Mouse (Mus musculus) cerebellum, adult 2 months (tissue): ENCODE data around the gene Tdo2. TPM values are rescaled to one million over a fixed set of nuclear protein-coding genes. Genes with fewer than 3 reads are reported as not detected.

ENCODE experiments used
- DNase-seq, 2 experiments: peaks; one replicate each; pipeline ENCODE4 v3.0.0; 2021
- H3K27ac ChIP-seq: fragments of 200-500 bp; 2 replicates; pipeline ENCODE4 v1.5.1; 2012; ENCODE audit warnings: low read length, control low read depth, inconsistent platforms; ENCODE audit not compliant: insufficient read depth
- H3K27me3 ChIP-seq: fragments of 200-500 bp; 2 replicates; pipeline ENCODE4 v1.6.1; 2012; ENCODE audit warnings: inconsistent platforms, mild to moderate bottlenecking, low read length, moderate library complexity; ENCODE audit not compliant: control insufficient read depth, insufficient read depth
- H3K4me1 ChIP-seq: fragments of 200-500 bp; 2 replicates; pipeline ENCODE4 v1.6.1; 2011; ENCODE audit warnings: low read length; ENCODE audit not compliant: control insufficient read depth, insufficient read depth
- H3K4me3 ChIP-seq: fragments of 200-500 bp; replicated peaks from 2 replicates; pipeline ENCODE3; 2011; ENCODE audit warnings: mild to moderate bottlenecking, low read depth, low read length, control low read depth; ENCODE audit not compliant: insufficient read depth
- CTCF ChIP-seq: fragments of 200-500 bp; IDR thresholded peaks from 2 replicates; pipeline ENCODE4 v1.5.1; 2011; ENCODE audit warnings: low read depth, mild to moderate bottlenecking, control low read depth, low read length, moderate library complexity, borderline replicate concordance; ENCODE audit not compliant: insufficient read depth
- POLR2A ChIP-seq: fragments of 200-500 bp; IDR thresholded peaks from 2 replicates; pipeline ENCODE4 v1.6.1; 2011; ENCODE audit warnings: low read length, control low read depth, borderline replicate concordance; ENCODE audit not compliant: insufficient read depth
- WGBS: fragments of 180-500 bp; shearing (Covaris S2); methylation state at CpG from one replicate; pipeline ENCODE4 v1.1.7; 2018; 5-methylcytosine and 5-hydroxymethylcytosine counted together
- polyA plus RNA-seq: library from polyadenylated mRNA; depleted of rRNA; stranded (reverse); fragments of >200 nt; gene quantifications from 2 replicates; pipeline ENCODE4 v1.2.3, GENCODE M21; 2012

The Tdo2 gene
- polyA plus RNA-seq, 1 experiment = 3.2 TPM

GRCm38 (mm10) chr3:81925856-81926255, 50.1 kb downstream of the Tdo2 start:
- no peak for DNase-seq
- H3K27ac ChIP-seq = no peak overlapping the region
- no peaks in the 10 kb centered on the region for H3K27me3 ChIP-seq
- WGBS = 82% methylated on average over 5 of the region's 5 CpGs
- TF ChIP-seq CTCF (no peak), POLR2A (no peak)
- no peak overlapping the region for H3K4me3 ChIP-seq
- no peaks in the 10 kb centered on the region for H3K4me1 ChIP-seq

GRCm38 (mm10) chr3:81924931-81925330, 51.1 kb downstream of the Tdo2 start:
- H3K27ac ChIP-seq = no peak overlapping the region
- no peaks in the 10 kb centered on the region for H3K27me3 ChIP-seq
- peak; percentile 22 to 58 for DNase-seq
- WGBS = 10% methylated on average over 1 of the region's 1 CpGs
- no peak overlapping the region for H3K4me3 ChIP-seq
- TF ChIP-seq CTCF (peak; percentile 41; the same call in 1 of the 2 replicates), POLR2A (no peak)
- no peaks in the 10 kb centered on the region for H3K4me1 ChIP-seq

GRCm38 (mm10) chr3:81922910-81923309, 53.1 kb downstream of the Tdo2 start:
- Histone ChIP-seq H3K27me3 (no peaks in the 10 kb centered on the region), H3K4me3 (no peak overlapping the region), H3K27ac (no peak overlapping the region), H3K4me1 (no peaks in the 10 kb centered on the region)
- DNase-seq = no peak
- no peak for TF ChIP-seq POLR2A
- TF ChIP-seq CTCF = no peak
- 23% methylated on average over 4 of the region's 4 CpGs for WGBS

- no peaks in the 10 kb centered on the region for H3K27me3 ChIP-seq
- no peak for DNase-seq
- no peak for TF ChIP-seq POLR2A
- no peak for TF ChIP-seq CTCF
- 64% methylated on average over 3 of the region's 3 CpGs for WGBS
- no peak overlapping the region for H3K4me3 ChIP-seq
- H3K27ac ChIP-seq = no peak overlapping the region
- H3K4me1 ChIP-seq = no peaks in the 10 kb centered on the region; the same call in 1 of the 2 replicates
These were observed 56.3 kb downstream of the Tdo2 start for GRCm38 (mm10) chr3:81919681-81920080.

- DNase-seq = no peak
- Histone ChIP-seq H3K4me1 (no peaks in the 10 kb centered on the region; the same call in 1 of the 2 replicates), H3K4me3 (no peak overlapping the region), H3K27ac (no peak overlapping the region), H3K27me3 (no peaks in the 10 kb centered on the region)
- 62% methylated on average over 8 of the region's 8 CpGs for WGBS
- no peak for TF ChIP-seq POLR2A
- no peak for TF ChIP-seq CTCF
These were observed 57.8 kb downstream of the Tdo2 start for GRCm38 (mm10) chr3:81918215-81918614.

- TF ChIP-seq CTCF = no peak
- TF ChIP-seq POLR2A = no peak
- H3K27ac ChIP-seq = no peak overlapping the region
- DNase-seq = no peak
These were observed 58.6 kb downstream of the Tdo2 start for GRCm38 (mm10) chr3:81917354-81917935.

GRCm38 (mm10) chr3:81916030-81916686, 59.8 kb downstream of the Tdo2 start:
- Histone ChIP-seq H3K27me3 (no peaks in the 10 kb centered on the region), H3K4me3 (no peak overlapping the region), H3K27ac (no peak overlapping the region), H3K4me1 (no peaks in the 10 kb centered on the region; the same call in 1 of the 2 replicates)
- WGBS = 35% methylated on average over 5 of the region's 5 CpGs
- TF ChIP-seq POLR2A (no peak), CTCF (no peak)
- no peak for DNase-seq

More at GRCm38 (mm10) chr3:81917354-81917935, 58.6 kb downstream of the Tdo2 start:
- 79% methylated on average over 3 of the region's 3 CpGs for WGBS
- no peak overlapping the region for H3K4me3 ChIP-seq
- H3K4me1 ChIP-seq = no peaks in the 10 kb centered on the region; the same call in 1 of the 2 replicates
- no peaks in the 10 kb centered on the region for H3K27me3 ChIP-seq
